Mouse (Mus musculus): Measurements from ENCODE around the gene Tlx2.

Tlx2 gene

GRCm38 (mm10) chr6:83070247-83070310 is at the start of gene Tlx2:
Gene Tlx2, minus strand, starts transcription at chr6:83070293.
- in situ Hi-C loops (cut with MboI; ENCODE audit: low sequenced_read_pairs), result no loop called here

- in situ Hi-C loops (cut with MboI; ENCODE audit: low sequenced_read_pairs), result no loop called here
Measured at GRCm38 (mm10) chr6:83119734-83120051, 49.6 kb upstream of the Tlx2 start.

GRCm38 (mm10) chr6:83118825-83119733 is 49.0 kb upstream of the Tlx2 start:
- in situ Hi-C loops (cut with MboI; ENCODE audit: low sequenced_read_pairs), result no loop called here

GRCm38 (mm10) chr6:83118369-83118768 is 48.3 kb upstream of the Tlx2 start:
- in situ Hi-C loops (cut with MboI; ENCODE audit: low sequenced_read_pairs), result no loop called here

GRCm38 (mm10) chr6:83117616-83118015 is 47.5 kb upstream of the Tlx2 start:
- in situ Hi-C loops (cut with MboI; ENCODE audit: low sequenced_read_pairs), result no loop called here

- in situ Hi-C loops (cut with MboI; ENCODE audit: low sequenced_read_pairs), result no loop called here
Measured at GRCm38 (mm10) chr6:83117165-83117438, 47.0 kb upstream of the Tlx2 start.

GRCm38 (mm10) chr6:83116373-83117164 is 46.5 kb upstream of the Tlx2 start:
- in situ Hi-C loops (cut with MboI; ENCODE audit: low sequenced_read_pairs), result no loop called here

- in situ Hi-C loops (cut with MboI; ENCODE audit: low sequenced_read_pairs), result no loop called here
Measured at GRCm38 (mm10) chr6:83115682-83116372, 45.7 kb upstream of the Tlx2 start.

GRCm38 (mm10) chr6:83115011-83115671 is 45.0 kb upstream of the Tlx2 start, which contains the start of gene Mogs:
Gene Mogs, plus strand, starts transcription at chr6:83115496.
- in situ Hi-C loops (cut with MboI; ENCODE audit: low sequenced_read_pairs), result no loop called here

GRCm38 (mm10) chr6:83111510-83112136 is 41.5 kb upstream of the Tlx2 start:
- in situ Hi-C loops (cut with MboI; ENCODE audit: low sequenced_read_pairs), result no loop called here

- in situ Hi-C loops (cut with MboI; ENCODE audit: low sequenced_read_pairs), result no loop called here
Measured at GRCm38 (mm10) chr6:83108762-83109668, 38.9 kb upstream of the Tlx2 start, which contains the start of gene Mrpl53. Gene Mrpl53, plus strand, starts transcription at chr6:83109040.

- in situ Hi-C loops (cut with MboI; ENCODE audit: low sequenced_read_pairs), result no loop called here
Measured at GRCm38 (mm10) chr6:83107566-83108400, 37.7 kb upstream of the Tlx2 start.

- in situ Hi-C loops (cut with MboI; ENCODE audit: low sequenced_read_pairs), result no loop called here
Measured at GRCm38 (mm10) chr6:83104158-83104557, 34.1 kb upstream of the Tlx2 start.

- in situ Hi-C loops (cut with MboI; ENCODE audit: low sequenced_read_pairs), result no loop called here
Measured at GRCm38 (mm10) chr6:83103130-83103650, 33.1 kb upstream of the Tlx2 start.

- in situ Hi-C loops (cut with MboI; ENCODE audit: low sequenced_read_pairs), result no loop called here
Measured at GRCm38 (mm10) chr6:83101688-83102556, 31.8 kb upstream of the Tlx2 start.

- in situ Hi-C loops (cut with MboI; ENCODE audit: low sequenced_read_pairs), result no loop called here
Measured at GRCm38 (mm10) chr6:83101316-83101687, 31.2 kb upstream of the Tlx2 start, which contains the start of the genes Ccdc142 and Gm42688. Gene Ccdc142, plus strand, starts transcription at chr6:83101601. Gene Gm42688, plus strand, starts transcription at chr6:83101617.

GRCm38 (mm10) chr6:83098411-83098810 is 28.3 kb upstream of the Tlx2 start:
- in situ Hi-C loops (cut with MboI; ENCODE audit: low sequenced_read_pairs), result no loop called here

- in situ Hi-C loops (cut with MboI; ENCODE audit: low sequenced_read_pairs), result no loop called here
Measured at GRCm38 (mm10) chr6:83095968-83096367, 25.9 kb upstream of the Tlx2 start.

Data from CH12F3 (cell line).